Mouse (Mus musculus) right cerebral cortex, postnatal 4 days (tissue): ENCODE measurements at regions not wholly inside any gene's neighbourhood (a gene's known extent, or its start where the extent isn't known, plus 50 kb on each side); places are given as distances from the start of the nearest gene placed in this dataset.

Source experiments
- DNase-seq: peaks from one replicate; pipeline ENCODE4 v3.0.0-alpha.2; 2022

GRCm38 (mm10) chr3:118500234-118500633 is 61.7 kb upstream of the Dpyd start:
- no peak for DNase-seq

- no peak for DNase-seq
Measured at GRCm38 (mm10) chr3:118507582-118508237, 54.2 kb upstream of the Dpyd start.

DNA sequence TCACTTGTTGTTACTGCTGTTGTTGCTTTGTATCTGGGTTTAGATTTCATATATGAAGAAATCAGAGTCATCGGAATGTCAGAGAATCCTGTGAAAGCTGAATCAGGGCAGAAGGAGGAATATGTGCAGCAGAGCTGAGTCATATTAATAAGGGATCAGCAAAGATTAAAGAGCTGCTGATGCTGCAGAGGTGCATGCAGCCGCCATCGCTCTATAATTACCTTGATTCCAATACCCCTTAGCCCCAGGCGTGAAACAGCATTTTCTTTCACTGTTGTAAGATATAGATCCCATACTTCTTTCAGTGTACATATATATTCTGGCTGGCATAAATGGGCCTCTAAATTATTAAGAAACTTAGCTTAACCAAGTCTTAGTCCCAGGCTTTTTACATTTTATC is 51.1 kb upstream of the Dpyd start:
- no peak for DNase-seq

DNA sequence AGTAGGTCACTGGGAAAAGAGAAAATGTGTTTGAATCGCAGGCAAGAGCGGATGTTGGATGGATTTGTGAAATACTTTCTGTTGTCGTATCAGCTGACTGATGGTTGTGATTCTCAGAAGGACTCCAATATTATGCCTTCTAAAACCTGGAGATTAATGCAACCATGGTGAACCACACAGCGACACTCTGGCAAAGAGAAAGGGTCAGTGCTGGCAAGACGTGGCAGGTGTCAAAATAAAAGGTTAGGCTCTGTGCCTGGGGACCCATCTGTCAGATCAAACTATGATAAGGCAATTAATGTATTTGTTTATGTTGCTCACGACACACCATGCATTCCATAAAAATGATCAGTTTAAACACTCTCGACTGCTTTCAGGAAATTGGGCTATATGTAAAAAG is 50.0 kb upstream of the Dpyd start:
- no peak for DNase-seq
